Mouse (Mus musculus): ENCODE measurements around the gene Commd2. TPM values are rescaled to one million over a fixed set of nuclear protein-coding genes. Genes with fewer than 3 reads are reported as not detected.

Gene Commd2
- 26.0 TPM for total RNA-seq (2023)

DNA sequence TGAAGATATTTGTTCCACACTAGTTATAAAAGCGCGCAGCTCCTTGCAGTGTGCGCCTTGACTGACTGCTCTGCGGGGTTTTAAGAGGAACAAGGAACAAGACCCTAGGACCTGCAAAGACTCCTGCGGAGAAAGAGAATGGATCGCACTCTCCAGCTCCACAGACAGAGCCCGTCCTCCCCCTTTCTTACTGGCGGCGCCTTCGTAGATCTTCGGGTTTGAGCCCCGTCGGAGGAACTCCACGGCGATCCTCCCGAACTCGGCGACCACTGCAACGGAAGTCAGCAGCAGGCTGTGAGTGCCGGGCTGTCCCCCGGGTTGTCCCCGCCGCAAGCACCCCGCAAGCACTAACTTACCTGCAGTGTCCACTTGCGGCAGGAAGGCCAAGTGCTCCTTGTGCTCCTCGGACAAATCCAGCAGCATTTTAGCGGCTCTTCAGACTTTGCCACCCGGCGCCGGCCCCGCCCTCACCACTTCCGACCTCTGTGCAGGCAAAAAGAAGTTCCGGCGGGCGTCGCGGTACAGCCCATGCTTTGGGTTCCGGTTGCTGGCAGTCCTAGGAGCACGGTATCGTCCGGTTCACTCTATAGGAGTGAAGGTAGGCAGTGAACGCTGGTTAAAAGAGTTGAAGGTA lies at the start of gene Commd2:
Gene Commd2, minus strand, starts transcription at position 485 of the 634 bp plus-strand sequence.

DNA sequence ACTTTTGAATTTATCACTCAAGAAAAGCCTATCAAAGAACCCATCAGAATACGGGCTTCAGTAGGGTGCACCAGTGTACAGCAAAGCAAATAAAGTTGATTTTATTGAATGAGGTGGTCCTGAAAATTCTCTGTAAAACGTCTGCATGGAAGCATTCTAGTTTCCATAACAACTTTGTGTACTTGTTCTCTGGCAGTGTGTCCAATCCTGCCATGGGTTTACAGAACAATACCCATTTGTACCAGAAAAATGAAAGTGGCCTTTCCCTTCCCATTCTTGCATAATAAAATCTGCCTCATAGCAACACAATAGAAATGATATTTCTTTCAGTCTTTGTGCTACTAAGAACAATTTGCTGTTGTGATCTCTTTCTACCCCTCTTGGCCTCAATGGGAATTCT lies 41.2 kb upstream of the Commd2 start, which contains the start of gene Ankub1:
Gene Ankub1, minus strand, starts transcription at position 81 of the 400 bp plus-strand sequence.

Other genes starting within 250 kb of the Commd2 start
- not detected for gene Tm4sf4, start 226.4 kb downstream of the Commd2 start, total RNA-seq (2023)
- gene Wwtr1, start 75.8 kb downstream of the Commd2 start, total RNA-seq (2023): 0.09 TPM
- not detected for gene Ankub1, start 41.1 kb upstream of the Commd2 start, total RNA-seq (2023)
- gene Rnf13, start 84.3 kb upstream of the Commd2 start, total RNA-seq (2023): 53.0 TPM
- gene Pfn2, start 196.4 kb upstream of the Commd2 start, total RNA-seq (2023): 1.7 TPM